Mouse (Mus musculus) hindbrain, embryonic 12.5 days (tissue): ENCODE measurements around the gene Dnah12. TPM values are rescaled to one million over a fixed set of nuclear protein-coding genes. Genes with fewer than 3 reads are reported as not detected.

Source experiments
- ATAC-seq: fragments of 200-750 bp; cut with Nextera tagmentation; 2 replicates; pipeline ENCODE4 v1.8.0; 2017; ENCODE audit warnings: moderate TSS enrichment; ENCODE audit not compliant: low FRiP score
- H3K27ac ChIP-seq: fragments of 300-500 bp; sonication (generic); 2 replicates; pipeline ENCODE4 v1.5.1; 2016; ENCODE audit warnings: mild to moderate bottlenecking
- H3K27me3 ChIP-seq: fragments of 300-500 bp; sonication (generic); 2 replicates; pipeline ENCODE4 v1.6.1; 2016; ENCODE audit warnings: mild to moderate bottlenecking
- H3K36me3 ChIP-seq: fragments of 300-500 bp; sonication (generic); 2 replicates; pipeline ENCODE4 v1.6.1; 2016; ENCODE audit warnings: mild to moderate bottlenecking
- H3K4me1 ChIP-seq: fragments of 300-500 bp; sonication (generic); 2 replicates; pipeline ENCODE4 v1.6.1; 2016
- H3K4me2 ChIP-seq: fragments of 300-500 bp; sonication (generic); replicated peaks from 2 replicates; pipeline ENCODE4 v1.6.1; 2016; ENCODE audit warnings: mild to moderate bottlenecking
- H3K4me3 ChIP-seq: fragments of 300-500 bp; sonication (generic); 2 replicates; pipeline ENCODE4 v1.5.1; 2016; ENCODE audit warnings: mild to moderate bottlenecking
- H3K9ac ChIP-seq: fragments of 300-500 bp; sonication (generic); 2 replicates; pipeline ENCODE4 v1.6.1; 2016; ENCODE audit warnings: mild to moderate bottlenecking, moderate library complexity
- H3K9me3 ChIP-seq: fragments of 300-500 bp; sonication (generic); replicated peaks from 2 replicates; pipeline ENCODE4 v1.6.1; 2016; ENCODE audit warnings: mild to moderate bottlenecking
- WGBS: fragments of 180-500 bp; shearing (Covaris S2); methylation state at CpG from one replicate; pipeline ENCODE4 v1.1.7; 2016; 5-methylcytosine and 5-hydroxymethylcytosine counted together
- polyA plus RNA-seq: library from polyadenylated mRNA; unstranded; fragments of >200 nt; fragmentation: Nextera tagmentation; extraction: Ambion mirVana; gene quantifications from 2 replicates; pipeline ENCODE4 v1.2.1, GENCODE M21; 2016

The Dnah12 gene
- 0.08 and 0.26 TPM in 2 replicates for polyA plus RNA-seq

- no peak for ATAC-seq
Observed at GRCm38 (mm10) chr14:26692974-26693373, at the start of gene Dnah12. Dnah12 (plus strand) TSS chr14:26693274.

GRCm38 (mm10) chr14:26645989-26646650 lies 47.0 kb upstream of the Dnah12 start:
- Histone ChIP-seq H3K27me3 (no peaks in the 10 kb centered on the region), H3K27ac (0 out of 2 replicates have a peak overlapping the region, but pooled peaks have one; percentile 0), H3K4me3 (no peak overlapping the region), H3K4me1 (peaks cover 8% of the 10 kb centered on the region), H3K4me2 (peak overlapping the region; percentile 29), H3K9me3 (no peaks in the 10 kb centered on the region), H3K9ac (no peak overlapping the region), H3K36me3 (peaks cover 15% of the 10 kb centered on the region)
- ATAC-seq: no peak; the same call in 1 of the 2 replicates
- WGBS: 57% methylated on average over 5 of the region's 5 CpGs

More at GRCm38 (mm10) chr14:26692974-26693373, at the start of gene Dnah12:
- H3K4me2 ChIP-seq: no peak within 1 kb of the TSS
- H3K9ac ChIP-seq: no peak within 1 kb of the TSS
- H3K27ac ChIP-seq: no peak within 1 kb of the TSS
- H3K9me3 ChIP-seq: no peaks in the 10 kb centered on the region
- H3K4me1 ChIP-seq: no peaks in the 10 kb centered on the region
- H3K36me3 ChIP-seq: no peaks in the 10 kb centered on the region
- no peak within 1 kb of the TSS for H3K4me3 ChIP-seq
- no peaks in the 10 kb centered on the region for H3K27me3 ChIP-seq
- WGBS: 92% methylated on average over 3 of the region's 3 CpGs

GRCm38 (mm10) chr14:26647811-26648210 lies 45.3 kb upstream of the Dnah12 start:
- WGBS: 90% methylated on average over 2 of the region's 2 CpGs

GRCm38 (mm10) chr14:26651901-26652300 lies 41.2 kb upstream of the Dnah12 start:
- Histone ChIP-seq H3K4me3 (no peak overlapping the region), H3K4me1 (no peaks in the 10 kb centered on the region), H3K4me2 (no peak overlapping the region), H3K27ac (no peak overlapping the region), H3K9me3 (no peaks in the 10 kb centered on the region), H3K9ac (no peak overlapping the region), H3K36me3 (peaks cover 51% of the 10 kb centered on the region), H3K27me3 (no peaks in the 10 kb centered on the region)
- no peak for ATAC-seq

More at GRCm38 (mm10) chr14:26647811-26648210, 45.3 kb upstream of the Dnah12 start:
- Histone ChIP-seq H3K36me3 (peaks cover 22% of the 10 kb centered on the region), H3K4me1 (peaks cover 8% of the 10 kb centered on the region), H3K4me3 (no peak overlapping the region), H3K9me3 (no peaks in the 10 kb centered on the region), H3K27ac (no peak overlapping the region), H3K4me2 (no peak overlapping the region), H3K27me3 (no peaks in the 10 kb centered on the region), H3K9ac (no peak overlapping the region)
- ATAC-seq: no peak

- no peaks in the 10 kb centered on the region for H3K9me3 ChIP-seq
- H3K9ac ChIP-seq: no peak overlapping the region
- H3K27ac ChIP-seq: no peak overlapping the region
- ATAC-seq: no peak
- H3K36me3 ChIP-seq: peaks cover 37% of the 10 kb centered on the region
- no peaks in the 10 kb centered on the region for H3K4me1 ChIP-seq
- no peaks in the 10 kb centered on the region for H3K27me3 ChIP-seq
- H3K4me2 ChIP-seq: no peak overlapping the region
- no peak overlapping the region for H3K4me3 ChIP-seq
Observed at GRCm38 (mm10) chr14:26658178-26658577, 34.9 kb upstream of the Dnah12 start.

- 97% methylated on average over 1 of the region's 1 CpGs for WGBS
- Histone ChIP-seq H3K9ac (no peak overlapping the region), H3K4me1 (no peaks in the 10 kb centered on the region), H3K36me3 (peaks cover 30% of the 10 kb centered on the region), H3K4me2 (no peak overlapping the region), H3K27ac (no peak overlapping the region), H3K9me3 (no peaks in the 10 kb centered on the region), H3K27me3 (no peaks in the 10 kb centered on the region), H3K4me3 (no peak overlapping the region)
- no peak for ATAC-seq
Observed at GRCm38 (mm10) chr14:26660233-26660632, 32.8 kb upstream of the Dnah12 start.

GRCm38 (mm10) chr14:26662016-26662415 lies 31.1 kb upstream of the Dnah12 start:
- H3K4me1 ChIP-seq: peaks cover 11% of the 10 kb centered on the region
- ATAC-seq: no peak
- H3K36me3 ChIP-seq: peaks cover 31% of the 10 kb centered on the region
- no peak overlapping the region for H3K4me2 ChIP-seq
- 95% methylated on average over 3 of the region's 3 CpGs for WGBS
- H3K27me3 ChIP-seq: no peaks in the 10 kb centered on the region
- H3K4me3 ChIP-seq: no peak overlapping the region
- no peak overlapping the region for H3K27ac ChIP-seq
- no peak overlapping the region for H3K9ac ChIP-seq
- H3K9me3 ChIP-seq: no peaks in the 10 kb centered on the region

- H3K9ac ChIP-seq: no peak overlapping the region
- H3K27ac ChIP-seq: no peak overlapping the region
- ATAC-seq: no peak
- no peak overlapping the region for H3K4me2 ChIP-seq
- peaks cover 15% of the 10 kb centered on the region for H3K4me1 ChIP-seq
- no peaks in the 10 kb centered on the region for H3K9me3 ChIP-seq
- H3K36me3 ChIP-seq: peaks cover 27% of the 10 kb centered on the region
- no peaks in the 10 kb centered on the region for H3K27me3 ChIP-seq
- WGBS: 96% methylated on average over 2 of the region's 2 CpGs
- no peak overlapping the region for H3K4me3 ChIP-seq
Observed at GRCm38 (mm10) chr14:26662488-26662887, 30.6 kb upstream of the Dnah12 start.

GRCm38 (mm10) chr14:26663851-26664250 lies 29.2 kb upstream of the Dnah12 start:
- H3K4me3 ChIP-seq: no peak overlapping the region
- H3K4me1 ChIP-seq: peaks cover 27% of the 10 kb centered on the region
- H3K9me3 ChIP-seq: no peaks in the 10 kb centered on the region
- no peak overlapping the region for H3K9ac ChIP-seq
- 92% methylated on average over 2 of the region's 2 CpGs for WGBS
- H3K27ac ChIP-seq: no peak overlapping the region
- no peak for ATAC-seq
- no peaks in the 10 kb centered on the region for H3K27me3 ChIP-seq
- H3K4me2 ChIP-seq: no peak overlapping the region
- peaks cover 23% of the 10 kb centered on the region for H3K36me3 ChIP-seq

- peak overlapping the region; percentile 96 for H3K4me3 ChIP-seq
- 27% methylated on average over 6 of the region's 6 CpGs for WGBS
- H3K4me1 ChIP-seq: peaks cover 32% of the 10 kb centered on the region
- peak overlapping the region; percentile 98 for H3K4me2 ChIP-seq
- H3K27me3 ChIP-seq: no peaks in the 10 kb centered on the region
- peaks cover 20% of the 10 kb centered on the region for H3K36me3 ChIP-seq
- no peak overlapping the region for H3K27ac ChIP-seq
- no peaks in the 10 kb centered on the region for H3K9me3 ChIP-seq
- peak overlapping the region; percentile 90 for H3K9ac ChIP-seq
- no peak for ATAC-seq
Observed at GRCm38 (mm10) chr14:26667991-26668370, 25.1 kb upstream of the Dnah12 start.

GRCm38 (mm10) chr14:26668371-26669291 lies 24.4 kb upstream of the Dnah12 start:
- peak overlapping the region; percentile 83 for H3K27ac ChIP-seq
- H3K4me3 ChIP-seq: peak overlapping the region; percentile 96
- no peaks in the 10 kb centered on the region for H3K9me3 ChIP-seq
- H3K4me1 ChIP-seq: peaks cover 32% of the 10 kb centered on the region
- WGBS: 2% methylated on average over 73 of the region's 73 CpGs
- H3K27me3 ChIP-seq: no peaks in the 10 kb centered on the region
- H3K36me3 ChIP-seq: peaks cover 19% of the 10 kb centered on the region
- ATAC-seq: peak; percentile 43
- H3K9ac ChIP-seq: peak overlapping the region; percentile 90
- peak overlapping the region; percentile 98 for H3K4me2 ChIP-seq

- Histone ChIP-seq H3K9me3 (no peaks in the 10 kb centered on the region), H3K4me2 (peak within 1 kb of the TSS; percentile 98), H3K27ac (peak within 1 kb of the TSS; percentile 83), H3K4me3 (peak within 1 kb of the TSS; percentile 96), H3K9ac (peak within 1 kb of the TSS; percentile 90), H3K27me3 (no peaks in the 10 kb centered on the region), H3K4me1 (peaks cover 32% of the 10 kb centered on the region), H3K36me3 (peaks cover 16% of the 10 kb centered on the region)
- under 1% methylated on average over 70 of the region's 70 CpGs for WGBS
- peak; percentile 95 for ATAC-seq
Observed at GRCm38 (mm10) chr14:26669292-26670073, 23.6 kb upstream of the Dnah12 start, which contains the start of gene Pde12. Pde12 (minus strand) TSS chr14:26669883.
